Mouse (Mus musculus) embryonic facial prominence, embryonic 12.5 days (tissue): Measurements from ENCODE around the gene Gm10800. TPM values are rescaled to one million over a fixed set of nuclear protein-coding genes. Genes with fewer than 3 reads are reported as not detected.
"Not testable (repeated sequence)": the region's sequence is repeated elsewhere in the genome, so short reads cannot be mapped to it uniquely, and the experiment has no call there.

Source experiments
- ATAC-seq: fragments of 200-750 bp; cut with Nextera tagmentation; 2 replicates; pipeline ENCODE4 v1.8.0; 2017; ENCODE audit not compliant: insufficient number of reproducible peaks, insufficient read depth, low FRiP score, low TSS enrichment
- H3K27ac ChIP-seq: fragments of 300-500 bp; sonication (generic); 2 replicates; pipeline ENCODE4 v1.5.1; 2016; ENCODE audit warnings: mild to moderate bottlenecking
- H3K27me3 ChIP-seq: fragments of 300-500 bp; sonication (generic); 2 replicates; pipeline ENCODE4 v1.6.1; 2016; ENCODE audit warnings: mild to moderate bottlenecking, moderate library complexity
- H3K36me3 ChIP-seq: fragments of 300-500 bp; sonication (generic); 2 replicates; pipeline ENCODE4 v1.6.1; 2016; ENCODE audit warnings: mild to moderate bottlenecking
- H3K4me1 ChIP-seq: fragments of 300-500 bp; sonication (generic); 2 replicates; pipeline ENCODE4 v1.6.1; 2016
- H3K4me2 ChIP-seq: fragments of 300-500 bp; sonication (generic); replicated peaks from 2 replicates; pipeline ENCODE4 v1.6.1; 2016; ENCODE audit warnings: mild to moderate bottlenecking, moderate library complexity
- H3K4me3 ChIP-seq: fragments of 300-500 bp; sonication (generic); 2 replicates; pipeline ENCODE4 v1.5.1; 2016; ENCODE audit warnings: mild to moderate bottlenecking
- H3K9ac ChIP-seq: fragments of 300-500 bp; sonication (generic); 2 replicates; pipeline ENCODE4 v1.6.1; 2016; ENCODE audit warnings: mild to moderate bottlenecking, moderate library complexity
- H3K9me3 ChIP-seq: fragments of 300-500 bp; sonication (generic); 2 replicates; pipeline ENCODE4 v1.6.1; 2016; ENCODE audit warnings: mild to moderate bottlenecking, moderate library complexity
- WGBS: fragments of 180-500 bp; shearing (Covaris S2); methylation state at CpG from one replicate; pipeline ENCODE4 v1.1.7; 2016; 5-methylcytosine and 5-hydroxymethylcytosine counted together
- polyA plus RNA-seq: library from polyadenylated mRNA; unstranded; fragments of >200 nt; fragmentation: Nextera tagmentation; extraction: Ambion mirVana; gene quantifications from 2 replicates; pipeline ENCODE4 v1.2.1, GENCODE M21; 2016

Gene Gm10800
- 0.52 and 0.53 TPM in 2 replicates for polyA plus RNA-seq

GRCm38 (mm10) chr2:98667201-98667600 is at the start of gene Gm10800:
Gene Gm10800 (minus strand): TSS chr2:98667301.
- H3K27me3 ChIP-seq, H3K27ac ChIP-seq, H3K9me3 ChIP-seq, H3K4me1 ChIP-seq, ATAC-seq, H3K9ac ChIP-seq, H3K4me2 ChIP-seq, H3K36me3 ChIP-seq, H3K4me3 ChIP-seq: not testable (repeated sequence)
- 84% methylated on average over 4 of the region's 4 CpGs for WGBS

DNA sequence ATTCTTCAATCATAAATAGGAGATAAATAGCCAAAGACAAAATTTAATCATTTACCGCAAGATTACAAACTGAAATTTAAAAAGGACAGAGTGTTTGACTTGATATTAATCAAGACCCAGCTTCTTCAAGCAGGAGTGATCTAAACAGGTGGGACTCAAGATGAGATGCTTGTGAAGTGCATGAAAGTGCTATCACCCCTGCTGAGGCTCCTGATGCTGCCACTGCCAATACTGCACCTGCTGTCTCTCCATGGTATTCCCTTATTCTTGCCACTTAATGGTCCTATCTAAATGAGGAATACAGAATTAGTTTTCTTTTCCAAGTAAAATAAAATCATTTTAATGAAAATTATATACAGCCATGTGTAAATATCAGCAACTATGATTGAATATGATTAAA is 30.4 kb upstream of the Gm10800 start:
- Histone ChIP-seq H3K4me1 (no peaks in the 10 kb centered on the region), H3K9ac (no peak overlapping the region), H3K4me3 (no peak overlapping the region), H3K4me2 (no peak overlapping the region), H3K27me3 (no peaks in the 10 kb centered on the region), H3K36me3 (no peaks in the 10 kb centered on the region), H3K27ac (no peak overlapping the region), H3K9me3 (no peaks in the 10 kb centered on the region)
- 93% methylated on average over 1 of the region's 1 CpGs for WGBS
- no peak for ATAC-seq

GRCm38 (mm10) chr2:98661937-98662336 is 5.2 kb downstream of the Gm10800 start, which contains the start of gene Gm10801:
Gene Gm10801 (plus strand): TSS chr2:98662237.
- H3K36me3 ChIP-seq, H3K27ac ChIP-seq, H3K27me3 ChIP-seq, H3K4me2 ChIP-seq, ATAC-seq, H3K4me3 ChIP-seq, H3K9me3 ChIP-seq, H3K4me1 ChIP-seq, H3K9ac ChIP-seq: not testable (repeated sequence)
- WGBS, result 78% methylated on average over 4 of the region's 5 CpGs

Other genes with a start within 250 kb of the Gm10800 start
- not detected in 2 replicates for gene Gm10801, start 5.1 kb downstream of the Gm10800 start, polyA plus RNA-seq